Mouse (Mus musculus) cerebellum, adult (tissue): ENCODE data around the gene Cldn7.
"Not testable (repeated sequence)": the region's sequence is repeated elsewhere in the genome, so short reads cannot be mapped to it uniquely, and the experiment has no call there.

Experiments
- ATAC-seq: cut with Nextera tagmentation; 2 replicates; pipeline ENCODE4 v1.9.2; 2017; ENCODE audit warnings: mild to moderate bottlenecking, moderate library complexity, mixed read lengths; ENCODE audit not compliant: insufficient number of reproducible peaks, low FRiP score, low TSS enrichment

Gene Cldn7

DNA sequence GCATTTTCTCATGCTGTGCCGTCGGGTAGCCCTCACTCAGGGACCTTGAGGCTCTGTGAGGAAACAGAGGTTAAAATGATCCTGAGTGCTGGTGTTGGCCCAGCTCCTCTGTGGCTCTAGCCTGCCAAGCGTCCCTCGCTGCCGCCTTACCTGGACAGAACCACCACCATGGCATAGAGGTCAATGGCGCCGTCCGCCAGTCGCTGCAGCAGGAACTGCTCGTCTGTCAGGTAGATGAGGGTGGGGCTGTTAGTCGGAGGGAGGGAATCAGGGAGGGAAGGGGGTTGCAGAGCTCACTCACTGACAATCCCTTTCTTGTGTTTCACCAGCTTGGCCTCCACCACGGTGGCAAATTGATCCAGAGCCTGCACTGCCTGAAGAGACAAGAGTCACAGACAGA, 46.0 kb downstream of the Cldn7 start:
- no peak for ATAC-seq

DNA sequence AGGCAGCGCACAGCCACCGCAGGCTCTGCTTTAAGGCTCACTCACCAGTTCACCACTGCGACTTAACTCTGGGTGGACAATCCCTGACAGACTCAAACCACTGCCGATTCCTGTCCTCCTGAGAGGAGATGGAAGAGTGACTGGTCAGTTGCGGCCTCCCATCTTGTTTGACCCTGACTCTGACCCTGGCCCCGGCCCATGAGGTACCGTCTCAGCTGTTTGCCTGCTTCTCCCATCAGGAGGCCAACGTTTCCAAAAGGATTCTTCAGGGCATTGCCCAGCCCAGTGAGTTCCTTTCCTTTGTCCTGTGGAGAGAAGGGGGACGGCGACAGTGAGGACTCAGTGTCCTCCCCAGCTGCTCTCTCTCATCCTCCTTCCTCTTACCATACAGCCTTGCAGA, 46.4 kb downstream of the Cldn7 start:
- no peak for ATAC-seq

DNA sequence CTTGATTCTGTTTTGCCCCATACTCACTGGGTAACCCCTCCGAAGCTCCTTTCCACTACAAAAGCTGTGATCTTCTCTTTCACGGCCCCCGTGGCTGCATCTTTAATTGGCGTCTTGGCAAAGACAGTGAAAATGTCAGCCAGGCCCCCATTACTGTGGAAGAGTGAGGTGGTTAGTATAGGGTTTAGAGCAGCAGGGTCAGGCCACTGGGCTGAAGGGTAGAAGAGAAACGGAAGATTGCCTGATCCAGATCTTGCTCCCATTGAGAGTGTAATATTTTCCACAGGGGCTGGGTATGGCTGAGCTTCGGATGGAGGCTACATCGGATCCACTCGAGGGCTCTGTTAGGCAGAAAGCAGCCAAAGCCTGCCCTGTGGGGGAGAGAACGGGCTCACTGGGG, 48.4 kb downstream of the Cldn7 start:
- no peak for ATAC-seq

DNA sequence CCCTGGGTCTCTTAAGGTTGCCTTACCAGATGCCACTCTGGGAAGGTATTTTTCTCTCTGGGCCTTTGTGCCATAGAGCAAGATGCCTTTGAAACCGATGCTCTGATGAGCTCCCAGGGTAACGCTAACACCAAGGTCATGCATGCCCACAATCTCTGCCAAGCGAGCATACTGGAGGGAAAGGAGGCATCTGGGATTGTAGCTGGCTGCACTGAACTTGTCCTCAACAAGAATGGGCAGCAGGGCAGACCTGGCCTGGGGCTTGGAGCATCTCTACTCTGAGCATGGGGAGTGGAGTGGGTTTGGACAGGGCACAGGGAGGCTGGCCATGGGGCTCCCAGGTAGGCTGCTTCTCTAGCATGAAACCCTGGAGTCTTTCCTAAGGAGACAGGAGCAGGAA, 48.8 kb downstream of the Cldn7 start:
- ATAC-seq: no peak

DNA sequence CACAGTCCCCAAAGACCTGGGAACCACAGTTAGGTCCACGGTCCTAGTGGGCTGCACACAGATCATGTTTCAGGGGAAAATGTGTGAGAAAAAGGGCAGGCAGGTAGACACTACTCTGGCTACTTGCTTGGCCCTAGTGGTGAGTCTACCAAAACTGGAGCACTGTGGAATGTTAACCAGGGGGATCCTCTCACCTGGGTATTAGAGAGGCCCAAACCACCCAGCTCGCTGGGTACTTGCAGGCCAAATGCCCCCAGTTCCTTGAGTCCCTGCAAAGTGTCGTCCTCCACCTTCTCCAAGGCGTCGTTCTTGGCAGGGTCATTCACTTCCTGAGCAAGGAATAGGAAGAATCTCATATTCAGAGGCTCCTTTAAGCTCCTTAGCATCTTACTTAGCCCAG, 49.5 kb downstream of the Cldn7 start:
- ATAC-seq: no peak

DNA sequence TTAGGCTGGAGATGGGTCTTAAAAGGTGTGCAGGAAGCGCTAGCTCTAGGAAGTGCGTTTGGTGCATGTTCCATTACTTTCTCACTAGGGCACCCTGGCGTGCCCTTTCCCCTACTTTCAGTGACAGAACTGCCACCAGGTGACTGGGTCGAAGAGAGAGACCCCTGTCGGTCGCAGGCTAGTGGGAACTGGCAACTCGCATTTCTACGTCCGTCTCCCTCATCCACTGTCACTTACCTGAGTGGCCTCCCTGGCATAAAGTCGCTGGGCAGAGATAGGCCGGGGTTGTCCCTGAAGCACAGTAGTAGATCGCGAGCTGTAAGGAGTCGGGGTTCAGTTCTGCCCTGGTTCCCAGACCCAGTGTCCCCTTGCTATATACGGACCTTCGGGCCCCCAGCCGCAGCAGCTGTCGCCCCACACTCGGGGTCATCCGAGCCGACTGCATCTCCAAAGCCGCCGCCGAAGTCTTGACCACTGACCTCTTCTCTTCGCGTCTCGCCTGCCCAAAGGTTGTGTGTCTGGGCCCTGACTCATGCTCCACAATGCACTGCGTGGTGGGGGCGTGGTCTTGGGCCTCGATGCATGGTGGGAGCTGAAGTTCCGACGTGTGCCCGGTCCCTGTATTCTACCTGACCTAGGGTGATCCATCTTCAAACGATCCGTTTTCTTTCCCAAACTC, 50.4 kb downstream of the Cldn7 start, which contains the start of gene Acadvl:
TSS of gene Acadvl (minus strand) at position 532 of the 679 bp plus-strand sequence.
- peak; percentile 75; the same call in 1 of the 2 replicates for ATAC-seq

DNA sequence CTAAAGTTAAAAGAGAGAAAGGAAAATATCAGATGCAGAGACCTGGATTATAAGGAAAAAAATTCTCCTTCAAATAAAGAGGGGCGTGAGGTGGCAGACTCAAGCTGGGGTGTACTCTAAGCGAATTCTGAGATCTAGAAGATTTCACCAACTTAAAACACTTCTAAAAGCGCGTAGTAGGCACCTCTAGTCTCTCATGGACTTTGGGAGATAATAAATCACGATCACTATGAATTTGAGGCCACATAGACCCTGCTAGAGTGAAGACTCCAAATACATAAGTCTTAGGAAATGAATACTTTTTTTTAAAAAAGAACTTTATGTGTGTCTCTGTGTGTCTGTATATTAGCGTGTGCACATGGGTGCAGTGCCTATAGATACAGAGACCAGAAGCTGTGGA, 51.1 kb downstream of the Cldn7 start:
- ATAC-seq: no peak

DNA sequence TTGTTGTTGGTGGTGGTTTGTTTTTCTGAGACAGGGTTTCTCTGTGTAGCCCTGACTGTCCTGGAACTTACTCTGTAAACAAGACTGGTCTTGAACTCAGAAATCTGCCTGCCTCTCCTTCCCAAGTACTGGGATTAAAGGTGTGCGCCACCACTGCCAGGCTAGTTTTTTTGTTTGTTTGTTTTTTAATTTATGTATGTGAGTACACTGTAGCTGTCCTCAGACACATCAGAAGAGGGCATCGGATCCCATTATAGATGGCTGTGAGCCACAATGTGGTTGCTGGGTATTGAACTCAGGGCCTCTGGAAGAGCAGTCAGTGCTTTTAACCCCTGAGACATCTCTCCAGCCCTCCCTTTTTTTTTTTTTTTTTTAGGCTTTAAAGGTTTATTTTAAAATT, 51.6 kb downstream of the Cldn7 start:
- not testable (repeated sequence) for ATAC-seq

DNA sequence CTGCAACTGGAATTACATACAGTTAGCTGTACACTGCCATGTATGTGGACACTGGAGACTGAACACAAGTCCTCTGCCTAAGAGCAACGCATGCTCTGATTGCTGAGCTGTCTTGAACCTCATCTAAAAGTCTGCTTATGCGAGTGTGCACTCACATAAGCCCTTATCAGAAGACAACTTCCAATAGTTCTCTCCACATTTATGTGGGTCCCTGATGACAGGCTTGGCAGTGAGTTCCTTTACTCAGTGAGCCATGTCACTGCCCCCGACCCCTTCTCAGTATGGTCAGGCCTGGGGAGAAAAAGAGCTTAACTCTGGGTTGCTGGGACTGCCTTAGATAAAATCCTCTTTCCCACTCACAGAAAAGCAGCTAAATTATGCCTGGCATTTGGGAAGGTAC, 52.1 kb downstream of the Cldn7 start, which contains the start of gene Dlg4:
TSS of gene Dlg4 (plus strand) at position 274 of the 400 bp plus-strand sequence.
- ATAC-seq: no peak

DNA sequence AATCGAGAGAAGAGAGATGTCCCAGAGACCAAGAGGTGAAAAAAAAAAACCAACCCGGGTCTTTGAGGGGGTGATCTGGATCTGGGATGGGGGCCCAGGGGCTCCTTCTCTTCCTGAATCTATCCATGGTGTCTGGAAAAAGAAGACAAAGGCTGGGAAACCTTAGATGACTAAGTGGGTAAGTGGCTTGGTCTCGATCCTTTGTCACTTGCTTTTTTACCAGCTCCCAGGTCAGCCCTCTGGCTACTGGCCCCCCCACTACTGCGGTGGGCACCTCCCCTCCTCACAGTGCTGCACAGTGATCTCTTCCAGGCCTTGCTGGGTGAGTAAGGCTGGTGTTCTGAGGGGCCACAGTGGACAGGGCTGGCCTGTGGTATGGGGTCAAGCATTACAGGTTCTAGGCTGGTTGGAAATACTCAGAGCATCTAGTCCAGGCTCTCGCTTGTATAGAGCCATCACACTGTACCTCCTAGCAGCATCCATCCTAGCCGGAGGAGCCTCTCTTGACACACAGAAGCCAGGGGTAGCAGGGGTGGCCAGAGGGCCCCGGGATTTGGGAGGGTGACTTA, 52.7 kb downstream of the Cldn7 start:
- ATAC-seq: no peak
